Mouse (Mus musculus) stomach, postnatal 0 days (tissue): ENCODE measurements at regions not wholly inside any gene's neighbourhood (a gene's known extent, or its start where the extent isn't known, plus 50 kb on each side); places are given as distances from the start of the nearest gene placed in this dataset.

ENCODE experiments used
- CTCF ChIP-seq: IDR thresholded peaks from 2 replicates; pipeline ENCODE4 v1.5.1; 2016; ENCODE audit warnings: antibody characterized with exemption, low read depth, mild to moderate bottlenecking, moderate library complexity
- EP300 ChIP-seq: optimal IDR thresholded peaks from 2 replicates; pipeline ENCODE3; 2016; ENCODE audit warnings: antibody characterized with exemption

- no peak for TF ChIP-seq CTCF
- TF ChIP-seq EP300, result no peak
Measured at GRCm38 (mm10) chr15:57140130-57140750, 337.2 kb downstream of the Slc22a22 start.
